Mouse (Mus musculus) left cerebral cortex, postnatal 25 days (tissue): ENCODE results near the gene Ces2f. TPM values are rescaled to one million over a fixed set of nuclear protein-coding genes. Genes with fewer than 3 reads are reported as not detected.

Source experiments
- total RNA-seq, 2 experiments: library from RNA; stranded (reverse); gene quantifications; 2 replicates each; pipeline ENCODE4 v1.2.3; 2021

Ces2f gene
- total RNA-seq, 2 experiments from 2014 or later: not detected

Other genes with a start within 250 kb of the Ces2f start
- not detected for gene Ces2a, start 213.4 kb upstream of the Ces2f start, total RNA-seq
- under 1 TPM; 0.16 to 0.46 TPM for gene Ces2b, start 115.8 kb upstream of the Ces2f start, total RNA-seq
- not detected for gene Ces2c, start 100.3 kb upstream of the Ces2f start, total RNA-seq
- not detected for gene Ces2e, start 21.1 kb upstream of the Ces2f start, total RNA-seq
- gene Ces2g, start 14.4 kb downstream of the Ces2f start, total RNA-seq: under 1 TPM; 0.16 to 0.30 TPM
- not detected for gene Ces2h, start 53.5 kb downstream of the Ces2f start, total RNA-seq
- gene Ces3a, start 101.2 kb downstream of the Ces2f start, total RNA-seq: not detected
- not detected for gene Ces3b, start 136.4 kb downstream of the Ces2f start, total RNA-seq
- gene Ces4a, start 184.4 kb downstream of the Ces2f start, total RNA-seq: not detected
- gene Cbfb, start 223.3 kb downstream of the Ces2f start, total RNA-seq: 10 to 100 TPM; 20.3 to 22.1 TPM